Mouse (Mus musculus) yolk sac, embryonic 10.5 days (tissue): ENCODE measurements around the gene Ano5.

Experiments used
- DNase-seq: peaks from one replicate; pipeline ENCODE4 v3.0.0-alpha.2; 2017; ENCODE audit warnings: low spot score

Gene Ano5

DNA sequence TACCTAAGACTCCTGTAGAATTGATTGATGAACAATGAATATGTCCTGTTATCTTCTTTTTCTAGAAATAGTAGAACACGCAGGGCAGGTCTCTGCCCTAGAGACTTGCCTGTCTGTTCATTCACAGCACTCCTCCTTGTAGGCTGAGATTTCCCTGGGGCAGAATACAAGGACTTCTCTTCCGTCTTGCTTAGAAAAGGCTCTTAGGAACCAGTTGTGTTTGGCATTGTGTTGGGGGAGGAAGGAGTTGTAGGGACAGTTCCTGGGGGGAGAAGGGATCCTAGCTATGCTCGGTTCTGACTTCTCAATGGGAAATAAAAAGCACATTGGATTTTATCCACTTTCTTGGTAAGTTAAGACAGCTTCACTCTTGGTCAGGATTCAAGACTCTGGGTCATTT is 118.4 kb downstream of the Ano5 start:
- DNase-seq = no peak

DNA sequence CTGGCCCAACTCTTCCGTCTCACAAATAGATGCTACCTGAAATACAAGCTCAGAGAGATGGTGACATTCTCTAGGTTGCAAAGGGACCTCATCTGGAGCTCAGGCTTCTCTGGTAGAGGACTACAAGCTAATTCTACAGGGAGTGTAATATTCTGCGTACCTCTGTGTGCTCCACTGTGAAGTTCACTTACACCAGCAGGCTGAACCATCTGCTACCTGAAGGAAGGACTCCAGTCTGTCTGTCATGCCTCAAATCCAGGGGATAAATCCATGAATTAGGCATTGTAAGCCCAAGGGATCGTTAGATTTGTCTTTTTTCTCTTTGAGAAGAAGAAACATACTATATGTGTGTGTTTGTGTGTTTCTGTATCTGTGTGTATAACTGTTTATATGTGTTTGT is 120.3 kb downstream of the Ano5 start:
- DNase-seq = no peak

DNA sequence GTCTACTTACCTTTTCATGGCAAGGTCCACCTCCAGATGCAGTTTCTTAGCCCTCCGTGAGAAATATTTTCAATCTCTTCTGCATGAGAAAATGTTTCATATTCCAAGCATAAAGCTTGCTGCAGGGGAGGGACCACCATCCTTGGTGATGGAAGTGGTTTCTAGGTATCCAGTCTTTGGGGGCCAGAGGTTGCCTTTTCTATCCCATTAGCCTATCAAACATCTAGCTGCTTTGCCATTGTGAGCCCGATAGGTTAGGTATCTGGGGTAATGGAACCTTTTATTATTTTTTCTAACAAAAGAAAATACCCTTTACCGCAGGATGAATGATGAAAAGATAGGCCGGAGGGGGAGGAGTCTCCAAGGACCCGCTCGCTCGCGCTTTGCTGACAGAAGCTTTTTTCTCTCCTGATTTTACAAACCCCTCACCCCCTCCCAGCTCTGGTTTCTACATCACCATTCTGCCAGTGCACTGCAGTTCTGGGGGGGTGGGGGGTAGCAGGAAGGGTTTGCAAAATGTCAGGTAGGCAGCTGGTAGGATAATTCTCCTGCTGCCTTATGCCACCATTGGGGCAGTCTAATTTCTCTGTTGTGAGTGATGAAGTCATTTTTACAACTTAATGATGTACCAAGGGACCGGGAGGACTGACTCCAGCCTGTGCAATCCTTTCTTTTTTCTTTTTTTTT is 121.9 kb downstream of the Ano5 start:
- no peak for DNase-seq

DNA sequence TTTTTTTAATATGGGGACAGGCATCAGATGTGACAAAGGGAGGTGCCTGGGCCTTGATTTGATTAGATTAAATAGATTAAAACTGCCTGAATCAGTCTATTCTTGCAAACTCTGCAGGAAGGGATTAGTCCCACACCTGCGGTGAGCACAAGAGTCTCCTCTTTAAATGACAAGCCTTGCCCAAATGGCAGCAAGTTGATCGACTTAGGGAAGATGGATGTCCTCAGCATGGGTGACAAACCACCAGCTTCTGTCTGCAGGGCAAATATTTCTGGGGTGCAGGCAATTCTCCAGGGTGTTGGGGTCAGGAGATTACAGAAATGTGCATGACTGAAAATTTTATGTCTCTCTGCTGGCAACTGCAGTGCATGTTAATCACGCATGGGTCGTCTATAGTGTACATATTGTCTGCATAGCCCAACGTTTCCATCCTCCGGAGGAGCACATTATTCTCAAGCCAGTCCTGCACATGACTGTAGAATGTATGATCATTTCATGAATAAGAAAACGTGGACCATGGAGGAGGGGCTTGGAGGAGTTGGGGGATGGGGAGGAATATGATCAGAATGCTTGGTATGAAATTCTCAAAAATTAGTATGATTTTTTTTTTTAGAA is 122.5 kb downstream of the Ano5 start:
- DNase-seq = no peak
